Mouse (Mus musculus): ENCODE results near the gene Gm21970.
A peak's percentile ranks its signal among the peaks of the same experiment; 100 is the strongest.

Gm21970 gene

GRCm38 (mm10) chr16:91391421-91391820, at the start of gene Gm21970:
Gene Gm21970 (plus strand): TSS chr16:91391721.
- DNase-seq, result no peak

- DNase-seq, result no peak
Measured at GRCm38 (mm10) chr16:91346491-91346890, 45.0 kb upstream of the Gm21970 start.

- no peak for DNase-seq
Measured at GRCm38 (mm10) chr16:91347491-91348263, 43.8 kb upstream of the Gm21970 start.

- no peak for DNase-seq
Measured at GRCm38 (mm10) chr16:91348264-91348565, 43.3 kb upstream of the Gm21970 start.

GRCm38 (mm10) chr16:91348588-91349330, 42.8 kb upstream of the Gm21970 start:
- peak in 1 of 2 experiments; percentile 59 for DNase-seq

GRCm38 (mm10) chr16:91352084-91352562, 39.4 kb upstream of the Gm21970 start:
- peak; percentile 58 to 82 for DNase-seq

- DNase-seq, result no peak
Measured at GRCm38 (mm10) chr16:91352749-91353148, 38.8 kb upstream of the Gm21970 start.

GRCm38 (mm10) chr16:91353177-91353576, 38.3 kb upstream of the Gm21970 start:
- no peak for DNase-seq

- no peak for DNase-seq
Measured at GRCm38 (mm10) chr16:91353638-91354037, 37.9 kb upstream of the Gm21970 start.

GRCm38 (mm10) chr16:91354599-91354998, 36.9 kb upstream of the Gm21970 start:
- no peak for DNase-seq

GRCm38 (mm10) chr16:91355160-91355559, 36.4 kb upstream of the Gm21970 start:
- DNase-seq, result no peak

- DNase-seq, result no peak
Measured at GRCm38 (mm10) chr16:91356760-91357525, 34.6 kb upstream of the Gm21970 start.

GRCm38 (mm10) chr16:91357526-91357900, 34.0 kb upstream of the Gm21970 start:
- no peak for DNase-seq

- DNase-seq, result peak; percentile 61 to 64
Measured at GRCm38 (mm10) chr16:91358555-91358954, 33.0 kb upstream of the Gm21970 start.

GRCm38 (mm10) chr16:91359531-91359930, 32.0 kb upstream of the Gm21970 start:
- DNase-seq, result peak in 1 of 2 experiments; percentile 39

GRCm38 (mm10) chr16:91360162-91360561, 31.4 kb upstream of the Gm21970 start:
- DNase-seq, result no peak

GRCm38 (mm10) chr16:91362006-91362405, 29.5 kb upstream of the Gm21970 start:
- no peak for DNase-seq

- DNase-seq, result peak; percentile 79 to 86
Measured at GRCm38 (mm10) chr16:91362616-91363272, 28.8 kb upstream of the Gm21970 start.

GRCm38 (mm10) chr16:91363483-91363882, 28.0 kb upstream of the Gm21970 start:
- peak; percentile 60 to 89 for DNase-seq

GRCm38 (mm10) chr16:91366567-91366966, 25.0 kb upstream of the Gm21970 start:
- no peak for DNase-seq

GRCm38 (mm10) chr16:91367066-91367465, 24.5 kb upstream of the Gm21970 start:
- DNase-seq, result no peak

GRCm38 (mm10) chr16:91372577-91373472, 18.7 kb upstream of the Gm21970 start, which contains the start of gene Ifnar2:
Gene Ifnar2 (plus strand): TSS chr16:91372783.
- peak; percentile 89 to 91 for DNase-seq

Data from kidney, postnatal 36 days (tissue).